Mouse (Mus musculus): ENCODE measurements around the gene Gabrp. TPM values are rescaled to one million over a fixed set of nuclear protein-coding genes. Genes with fewer than 3 reads are reported as not detected.

Gene Gabrp
- polyA plus RNA-seq, 1 experiment from 2014 or later: not detected

DNA sequence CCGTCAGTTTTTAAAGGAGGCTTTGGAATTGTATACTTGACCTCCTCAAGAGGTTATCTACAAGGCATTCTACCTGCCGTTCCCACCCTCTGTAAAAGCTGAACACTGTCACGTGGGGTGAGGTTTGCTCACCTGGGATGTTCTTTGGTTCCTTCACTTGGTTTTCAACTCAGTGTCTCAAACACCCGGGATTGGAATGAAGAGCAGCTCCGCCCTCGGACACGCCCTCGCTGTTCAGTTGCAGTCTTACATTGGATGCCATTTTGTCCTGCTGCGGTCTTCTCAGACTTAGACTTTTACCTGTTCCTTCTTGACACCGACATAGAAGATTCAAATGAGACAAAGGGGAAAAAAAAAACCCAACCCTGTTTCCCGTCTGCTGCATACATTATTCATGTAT, 34.6 kb downstream of the Gabrp start:
- ATAC-seq (no peak), DNase-seq (ENCODE audit: low spot score) (no peak)
- WGBS: 70% methylated on average over 11 of the region's 11 CpGs
- Histone ChIP-seq H3K4me3 (ENCODE audit: low read depth, low read length) (no peak overlapping the region), H3K9ac (ENCODE audit: low read length) (no peak overlapping the region), H3K27ac (ENCODE audit: low read depth, low read length) (no peak overlapping the region), H3K36me3 (ENCODE audit: control insufficient read depth, insufficient read depth, low read length) (no peaks in the 10 kb centered on the region), H3K27me3 (replicated peaks; ENCODE audit: control insufficient read depth, insufficient read depth, low read length) (no peaks in the 10 kb centered on the region), H3K9me3 (replicated peaks; ENCODE audit: control insufficient read depth, low read length) (no peaks in the 10 kb centered on the region), H3K4me2 (ENCODE audit: low read length) (no peak overlapping the region), H3K4me1 (ENCODE audit: control insufficient read depth, insufficient read depth, low read length) (no peaks in the 10 kb centered on the region)

DNA sequence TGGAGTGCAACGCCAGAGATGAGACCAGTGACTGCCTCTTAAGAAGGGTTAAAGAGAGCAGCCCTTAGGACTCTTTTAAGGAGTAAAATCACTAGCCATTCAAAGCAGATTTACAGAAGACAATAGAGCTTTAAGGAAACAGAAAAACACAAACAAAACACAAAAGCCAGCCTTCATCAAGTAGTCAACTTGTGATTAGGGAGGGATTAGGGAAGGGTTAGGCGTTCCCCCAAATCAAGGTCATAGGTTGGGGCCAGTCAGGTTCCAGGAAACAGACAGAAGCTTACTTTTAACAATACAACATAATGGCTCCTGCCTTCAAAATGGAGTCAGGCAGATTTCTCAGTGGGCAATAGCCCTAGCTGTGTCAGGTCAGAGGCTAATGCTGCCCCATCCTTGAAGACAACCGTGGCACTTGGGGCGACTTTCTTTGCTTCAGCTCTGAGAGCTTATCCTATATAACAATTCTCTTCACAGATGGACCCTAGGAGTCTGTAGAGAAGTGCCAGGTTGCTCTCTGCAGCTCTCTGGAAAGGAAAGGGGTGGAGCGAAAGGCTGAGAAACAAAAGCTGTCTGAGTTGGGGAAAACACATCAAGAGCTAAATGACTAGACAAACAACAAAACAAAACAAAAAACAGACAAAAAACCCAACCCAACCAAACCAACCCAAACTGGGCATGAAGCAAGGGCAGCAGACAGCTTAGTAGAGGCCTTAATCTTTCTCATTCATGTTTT, 41.2 kb downstream of the Gabrp start:
- Histone ChIP-seq H3K4me2 (ENCODE audit: low read length) (no peak overlapping the region), H3K9me3 (replicated peaks; ENCODE audit: control insufficient read depth, low read length) (no peaks in the 10 kb centered on the region), H3K4me3 (ENCODE audit: low read depth, low read length) (no peak overlapping the region), H3K36me3 (ENCODE audit: control insufficient read depth, insufficient read depth, low read length) (no peaks in the 10 kb centered on the region), H3K9ac (ENCODE audit: low read length) (no peak overlapping the region), H3K27ac (ENCODE audit: low read depth, low read length) (no peak overlapping the region), H3K4me1 (ENCODE audit: control insufficient read depth, insufficient read depth, low read length) (no peaks in the 10 kb centered on the region), H3K27me3 (replicated peaks; ENCODE audit: control insufficient read depth, insufficient read depth, low read length) (no peaks in the 10 kb centered on the region)
- no peak for DNase-seq (ENCODE audit: low spot score)
- 50% methylated on average over 5 of the region's 5 CpGs for WGBS
- ATAC-seq: no peak

DNA sequence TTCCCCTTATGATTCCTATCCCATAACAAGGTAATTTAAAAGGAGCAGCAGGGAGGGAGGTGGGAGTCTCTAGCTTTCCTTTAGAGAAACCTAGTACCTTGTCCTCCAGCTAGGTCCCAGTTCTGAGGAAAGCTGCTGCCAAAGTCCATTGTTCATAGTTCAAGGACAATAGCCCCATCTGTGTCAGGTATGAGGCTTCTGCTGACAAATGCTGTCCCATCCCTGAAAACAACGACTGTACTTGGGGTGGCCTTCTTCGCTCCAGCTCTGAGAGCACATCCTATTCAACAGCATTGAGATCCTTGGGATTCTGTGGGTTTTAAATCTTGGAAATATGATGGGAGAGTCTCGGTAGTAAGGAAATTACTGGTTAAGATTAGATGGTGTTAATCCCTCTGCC, 42.1 kb downstream of the Gabrp start:
- no peak overlapping the region for H3K27ac ChIP-seq (ENCODE audit: low read depth, low read length)
- DNase-seq (ENCODE audit: low spot score) (no peak), ATAC-seq (no peak)
- H3K9me3 ChIP-seq (replicated peaks; ENCODE audit: control insufficient read depth, low read length): no peaks in the 10 kb centered on the region
- H3K9ac ChIP-seq (ENCODE audit: low read length): no peak overlapping the region
- no peak overlapping the region for H3K4me3 ChIP-seq (ENCODE audit: low read depth, low read length)
- 88% methylated on average over 3 of the region's 3 CpGs for WGBS
- H3K4me2 ChIP-seq (ENCODE audit: low read length): no peak overlapping the region
- no peaks in the 10 kb centered on the region for H3K4me1 ChIP-seq (ENCODE audit: control insufficient read depth, insufficient read depth, low read length)
- no peaks in the 10 kb centered on the region for H3K36me3 ChIP-seq (ENCODE audit: control insufficient read depth, insufficient read depth, low read length)
- no peaks in the 10 kb centered on the region for H3K27me3 ChIP-seq (replicated peaks; ENCODE audit: control insufficient read depth, insufficient read depth, low read length)

DNA sequence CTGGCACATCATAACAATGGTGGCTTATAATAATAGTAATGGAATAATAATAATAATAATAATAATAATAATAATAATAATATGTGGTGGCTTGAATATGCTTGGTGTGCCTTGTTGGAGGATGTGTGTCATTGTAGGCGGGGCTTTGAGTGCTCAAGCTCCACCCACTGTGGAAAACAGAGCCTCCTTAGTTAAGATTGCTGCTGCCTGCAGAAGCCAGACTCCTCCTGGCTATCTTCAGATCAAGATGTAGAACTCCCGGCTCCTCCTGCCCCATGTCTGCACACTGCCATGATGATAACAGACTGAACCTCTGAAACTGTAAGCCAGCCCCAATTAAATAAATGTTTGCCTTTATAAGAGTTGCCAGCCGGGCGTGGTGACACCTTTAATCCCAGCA, 44.2 kb downstream of the Gabrp start:
- no peak for DNase-seq (ENCODE audit: low spot score)
- WGBS: 95% methylated on average over 4 of the region's 4 CpGs
- ATAC-seq: no peak

DNA sequence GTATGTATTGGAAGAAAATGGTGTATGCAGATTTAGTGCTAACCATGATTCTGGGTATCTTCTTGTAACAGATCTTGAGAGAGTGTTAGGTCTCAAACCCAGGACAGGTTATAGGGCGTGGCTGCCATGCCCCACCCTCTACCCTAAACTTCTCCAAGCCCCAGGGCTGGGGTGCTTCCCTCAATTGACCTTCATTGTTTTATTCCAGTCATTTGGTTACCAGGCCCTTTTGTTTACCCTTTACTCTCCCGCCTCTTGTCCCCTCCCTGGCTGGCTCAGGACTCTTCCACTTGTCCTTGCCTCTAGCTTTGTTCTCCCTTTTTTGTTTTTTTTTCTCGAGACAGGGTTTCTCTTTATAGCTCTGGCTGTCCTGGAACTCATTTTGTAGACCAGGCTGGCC, 45.2 kb downstream of the Gabrp start:
- no peaks in the 10 kb centered on the region for H3K36me3 ChIP-seq (ENCODE audit: control insufficient read depth, insufficient read depth, low read length)
- H3K4me1 ChIP-seq (ENCODE audit: control insufficient read depth, insufficient read depth, low read length): no peaks in the 10 kb centered on the region
- ATAC-seq (no peak), DNase-seq (ENCODE audit: low spot score) (no peak)
- H3K4me3 ChIP-seq (ENCODE audit: low read depth, low read length): no peak overlapping the region
- H3K9ac ChIP-seq (ENCODE audit: low read length): no peak overlapping the region
- H3K4me2 ChIP-seq (ENCODE audit: low read length): no peak overlapping the region
- no peaks in the 10 kb centered on the region for H3K9me3 ChIP-seq (replicated peaks; ENCODE audit: control insufficient read depth, low read length)
- 70% methylated on average over 3 of the region's 3 CpGs for WGBS
- H3K27me3 ChIP-seq (replicated peaks; ENCODE audit: control insufficient read depth, insufficient read depth, low read length): no peaks in the 10 kb centered on the region
- no peak overlapping the region for H3K27ac ChIP-seq (ENCODE audit: low read depth, low read length)

More for the DNA sequence above, 44.2 kb downstream of the Gabrp start:
- H3K36me3 ChIP-seq (ENCODE audit: control insufficient read depth, insufficient read depth, low read length): no peaks in the 10 kb centered on the region
- H3K4me3 ChIP-seq (ENCODE audit: low read depth, low read length): no peak overlapping the region
- no peaks in the 10 kb centered on the region for H3K9me3 ChIP-seq (replicated peaks; ENCODE audit: control insufficient read depth, low read length)
- no peak overlapping the region for H3K4me2 ChIP-seq (ENCODE audit: low read length)
- no peak overlapping the region for H3K9ac ChIP-seq (ENCODE audit: low read length)
- no peaks in the 10 kb centered on the region for H3K27me3 ChIP-seq (replicated peaks; ENCODE audit: control insufficient read depth, insufficient read depth, low read length)
- H3K27ac ChIP-seq (ENCODE audit: low read depth, low read length): no peak overlapping the region
- no peaks in the 10 kb centered on the region for H3K4me1 ChIP-seq (ENCODE audit: control insufficient read depth, insufficient read depth, low read length)

DNA sequence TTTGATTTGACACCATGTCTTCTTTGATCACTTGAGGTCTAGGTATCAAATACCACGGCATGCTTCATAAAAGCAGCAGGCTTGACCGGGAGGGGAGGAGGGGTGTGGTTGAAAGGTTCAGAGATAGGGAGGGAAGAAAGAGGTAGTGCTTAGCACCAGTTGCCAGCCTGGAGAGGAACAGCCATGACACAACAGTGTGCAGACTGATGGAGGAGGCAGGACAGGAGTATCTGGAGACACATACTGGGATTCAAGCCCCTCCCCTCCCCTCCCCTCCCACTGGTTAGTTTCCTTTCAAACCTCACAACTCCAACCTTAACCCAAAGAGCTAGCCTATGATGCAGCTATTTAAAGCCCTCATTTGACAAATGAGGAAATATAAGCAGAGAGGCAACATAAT, 49.2 kb downstream of the Gabrp start:
- H3K36me3 ChIP-seq (ENCODE audit: control insufficient read depth, insufficient read depth, low read length): no peaks in the 10 kb centered on the region
- 83% methylated on average over 2 of the region's 2 CpGs for WGBS
- no peak overlapping the region for H3K4me3 ChIP-seq (ENCODE audit: low read depth, low read length)
- no peaks in the 10 kb centered on the region for H3K9me3 ChIP-seq (replicated peaks; ENCODE audit: control insufficient read depth, low read length)
- ATAC-seq (no peak), DNase-seq (ENCODE audit: low spot score) (no peak)
- H3K9ac ChIP-seq (ENCODE audit: low read length): no peak overlapping the region
- H3K4me1 ChIP-seq (ENCODE audit: control insufficient read depth, insufficient read depth, low read length): no peaks in the 10 kb centered on the region
- H3K4me2 ChIP-seq (ENCODE audit: low read length): no peak overlapping the region
- no peak overlapping the region for H3K27ac ChIP-seq (ENCODE audit: low read depth, low read length)
- no peaks in the 10 kb centered on the region for H3K27me3 ChIP-seq (replicated peaks; ENCODE audit: control insufficient read depth, insufficient read depth, low read length)

DNA sequence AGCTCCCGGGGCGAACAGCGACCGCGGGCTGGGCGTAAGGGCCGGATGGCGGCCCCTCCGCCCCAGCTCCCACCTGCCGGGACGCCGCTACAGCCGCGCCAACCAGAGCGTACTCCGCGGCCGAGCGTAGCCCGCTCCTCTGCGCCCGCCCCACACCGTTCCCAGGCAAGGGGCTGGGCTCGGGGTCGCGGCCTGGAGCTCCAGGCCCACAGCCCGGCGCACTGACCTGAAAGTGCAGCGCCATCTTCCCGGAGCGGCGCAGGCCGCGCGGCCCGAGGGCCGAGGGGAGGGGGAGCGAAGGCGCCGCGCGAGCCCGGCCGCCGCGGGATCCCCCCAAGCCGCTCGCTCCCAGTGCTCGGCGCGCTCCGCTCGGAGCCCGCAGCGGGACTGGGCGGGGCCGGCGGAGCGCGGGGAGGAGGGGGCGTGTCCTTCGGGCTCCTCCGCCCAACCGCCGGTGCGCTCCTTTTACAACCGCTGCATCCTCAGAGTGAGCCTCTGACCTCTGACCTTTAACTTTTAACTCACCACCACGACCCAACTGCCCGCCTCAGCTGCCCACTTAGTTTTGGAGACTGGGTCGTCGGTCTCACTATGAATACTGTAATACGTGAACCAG, 65.3 kb downstream of the Gabrp start, which contains the start of gene Ranbp17:
Gene Ranbp17, minus strand, starts transcription at position 371 of the 616 bp plus-strand sequence.
- Histone ChIP-seq H3K9me3 (replicated peaks; ENCODE audit: control insufficient read depth, low read length) (no peaks in the 10 kb centered on the region), H3K27me3 (replicated peaks; ENCODE audit: control insufficient read depth, insufficient read depth, low read length) (no peaks in the 10 kb centered on the region), H3K27ac (ENCODE audit: low read depth, low read length) (peak within 1 kb of the TSS; percentile 83), H3K36me3 (ENCODE audit: control insufficient read depth, insufficient read depth, low read length) (no peaks in the 10 kb centered on the region), H3K4me2 (ENCODE audit: low read length) (peak within 1 kb of the TSS; percentile 64), H3K9ac (ENCODE audit: low read length) (peak within 1 kb of the TSS; percentile 89), H3K4me1 (ENCODE audit: control insufficient read depth, insufficient read depth, low read length) (no peaks in the 10 kb centered on the region; the same call in 1 of the 2 replicates), H3K4me3 (ENCODE audit: low read depth, low read length) (peak within 1 kb of the TSS; percentile 86)
- ATAC-seq (peak; percentile 92), DNase-seq (ENCODE audit: low spot score) (peak; percentile 82)
- WGBS: 3% methylated on average over 63 of the region's 72 CpGs

DNA sequence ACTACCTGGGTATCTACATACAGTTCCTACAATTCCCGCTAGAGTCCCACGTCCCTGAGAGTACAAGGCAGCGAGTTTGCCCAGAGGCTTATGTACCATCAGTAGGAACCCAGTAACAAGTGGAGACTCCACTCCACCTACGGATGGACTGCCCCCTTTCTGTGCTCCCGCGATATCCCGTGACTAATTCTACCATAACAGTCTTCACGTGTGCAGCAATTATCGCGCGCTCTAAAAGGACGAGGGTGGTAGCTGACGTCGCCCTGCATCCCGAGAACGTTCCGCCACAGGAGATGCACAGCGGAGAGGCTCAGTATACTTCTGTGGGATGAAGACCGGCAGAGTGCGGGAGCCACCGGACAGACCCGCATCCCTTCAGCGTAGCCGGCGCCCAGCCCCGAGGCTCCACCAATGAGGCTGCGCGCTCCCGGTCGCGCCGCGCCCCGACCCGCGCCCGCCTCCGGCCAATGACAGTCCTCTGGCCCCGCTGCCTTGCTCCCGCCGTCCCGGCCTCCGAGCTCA, 65.8 kb downstream of the Gabrp start:
- Histone ChIP-seq H3K27me3 (replicated peaks; ENCODE audit: control insufficient read depth, insufficient read depth, low read length) (no peaks in the 10 kb centered on the region), H3K9ac (ENCODE audit: low read length) (peak overlapping the region; percentile 89), H3K27ac (ENCODE audit: low read depth, low read length) (peak overlapping the region; percentile 83), H3K4me3 (ENCODE audit: low read depth, low read length) (peak overlapping the region; percentile 86), H3K36me3 (ENCODE audit: control insufficient read depth, insufficient read depth, low read length) (no peaks in the 10 kb centered on the region), H3K4me1 (ENCODE audit: control insufficient read depth, insufficient read depth, low read length) (no peaks in the 10 kb centered on the region; the same call in 1 of the 2 replicates), H3K9me3 (replicated peaks; ENCODE audit: control insufficient read depth, low read length) (no peaks in the 10 kb centered on the region), H3K4me2 (ENCODE audit: low read length) (peak overlapping the region; percentile 64)
- peak; percentile 87 for DNase-seq (ENCODE audit: low spot score)
- ATAC-seq: peak; percentile 89
- under 1% methylated on average over 40 of the region's 43 CpGs for WGBS

DNA sequence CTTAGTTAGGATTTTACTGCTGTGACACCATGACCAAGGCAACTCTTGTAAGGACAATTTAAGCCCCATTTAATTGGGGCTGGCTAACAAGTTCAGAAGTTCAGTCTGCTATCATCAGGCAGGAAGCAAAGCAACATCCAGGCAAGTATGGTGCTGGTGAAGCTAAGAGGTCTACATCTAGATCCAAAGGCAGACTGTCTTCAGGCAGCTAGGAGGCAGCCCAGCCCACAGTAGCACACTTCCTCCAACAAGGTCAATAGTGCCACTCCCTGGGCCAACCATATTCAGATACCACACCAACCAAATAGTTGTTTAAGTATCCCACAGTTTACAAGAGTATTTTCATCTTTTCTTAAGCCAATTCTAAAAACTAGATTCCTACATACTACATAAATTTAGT, 69.4 kb downstream of the Gabrp start:
- Histone ChIP-seq H3K4me3 (ENCODE audit: low read depth, low read length) (no peak overlapping the region), H3K4me2 (ENCODE audit: low read length) (no peak overlapping the region), H3K9me3 (replicated peaks; ENCODE audit: control insufficient read depth, low read length) (no peaks in the 10 kb centered on the region), H3K36me3 (ENCODE audit: control insufficient read depth, insufficient read depth, low read length) (no peaks in the 10 kb centered on the region), H3K4me1 (ENCODE audit: control insufficient read depth, insufficient read depth, low read length) (no peaks in the 10 kb centered on the region; the same call in 1 of the 2 replicates), H3K9ac (ENCODE audit: low read length) (no peak overlapping the region), H3K27me3 (replicated peaks; ENCODE audit: control insufficient read depth, insufficient read depth, low read length) (no peaks in the 10 kb centered on the region), H3K27ac (ENCODE audit: low read depth, low read length) (no peak overlapping the region)
- no peak for DNase-seq (ENCODE audit: low spot score)
- ATAC-seq: no peak
